Mouse (Mus musculus): Measurements from ENCODE around the gene Rgs13.
"Not testable (repeated sequence)": the region's sequence is repeated elsewhere in the genome, so short reads cannot be mapped to it uniquely, and the experiment has no call there.

The Rgs13 gene

DNA sequence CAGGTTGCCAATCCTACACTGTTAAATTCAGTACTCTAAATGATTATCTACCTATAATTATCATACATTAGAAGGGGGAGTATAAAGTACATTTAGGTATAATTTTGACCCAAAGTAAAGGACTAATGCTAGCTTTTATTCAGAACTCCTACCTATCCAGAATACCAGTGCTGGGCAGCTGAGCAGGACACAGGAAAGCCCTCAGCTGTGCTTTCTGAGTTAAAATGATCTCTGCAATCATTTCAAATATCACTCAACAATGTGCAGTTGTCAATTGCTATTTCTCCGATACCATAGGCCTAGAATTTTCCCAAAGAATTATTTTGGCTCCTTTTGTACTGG is 25.0 kb downstream of the Rgs13 start:
- no peak for DNase-seq (ENCODE audit: low read depth, low spot score)

DNA sequence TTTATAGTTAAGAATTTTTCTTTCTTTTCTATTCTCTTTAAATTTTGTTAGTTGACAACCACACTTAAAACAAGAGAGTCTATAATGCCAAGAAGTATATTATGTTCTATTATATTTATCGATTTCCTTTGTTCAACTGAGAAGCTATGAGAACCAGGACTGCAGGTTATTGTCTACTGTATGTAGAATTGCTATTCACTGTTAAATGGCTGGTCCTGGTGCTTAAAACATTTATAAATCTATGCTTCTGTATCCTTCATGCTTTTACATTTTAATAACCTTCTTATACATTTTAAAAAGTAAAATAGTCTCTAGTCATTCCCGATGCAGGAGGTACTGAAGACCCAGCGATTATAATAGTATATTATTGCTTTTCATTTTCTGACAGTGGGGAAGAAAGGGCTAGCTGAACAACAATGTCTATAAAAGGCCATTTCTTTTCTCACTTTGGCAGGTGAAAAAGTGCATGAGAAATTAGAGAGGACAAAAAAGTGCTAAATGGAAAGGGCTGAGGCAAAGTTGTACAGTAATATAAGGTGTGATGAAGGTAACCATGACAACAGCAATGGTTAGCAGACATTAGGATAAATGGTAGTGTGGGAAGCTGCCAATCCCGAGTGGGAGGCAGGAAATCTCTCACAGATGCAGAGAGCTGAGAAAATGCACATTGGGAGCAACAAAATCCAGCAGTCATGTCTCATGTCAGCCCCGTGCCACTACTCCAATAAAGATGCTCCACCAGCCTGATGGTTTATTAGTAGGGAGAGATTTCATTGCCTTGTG is 25.6 kb downstream of the Rgs13 start:
- no peak for DNase-seq (ENCODE audit: low read depth, low spot score)

DNA sequence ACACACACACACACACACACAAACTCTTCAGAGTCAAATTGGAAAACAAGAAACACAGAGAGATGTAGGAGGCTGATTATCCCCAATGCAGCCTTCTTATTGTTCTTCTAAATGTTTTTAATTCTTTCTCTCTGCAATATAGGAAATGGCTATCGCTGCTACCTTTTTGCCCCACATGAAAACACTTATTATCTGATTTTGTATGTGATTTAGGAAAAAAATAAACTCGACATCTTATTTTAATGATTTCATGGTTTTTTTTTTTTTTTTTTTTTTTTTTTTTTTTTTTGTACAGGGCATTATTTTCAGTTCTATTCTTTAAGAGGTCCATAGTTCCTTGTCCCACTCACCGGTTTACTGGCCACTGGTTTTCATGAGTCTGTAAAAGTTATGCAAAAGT is 27.2 kb downstream of the Rgs13 start:
- DNase-seq (ENCODE audit: low read depth, low spot score) = no peak

DNA sequence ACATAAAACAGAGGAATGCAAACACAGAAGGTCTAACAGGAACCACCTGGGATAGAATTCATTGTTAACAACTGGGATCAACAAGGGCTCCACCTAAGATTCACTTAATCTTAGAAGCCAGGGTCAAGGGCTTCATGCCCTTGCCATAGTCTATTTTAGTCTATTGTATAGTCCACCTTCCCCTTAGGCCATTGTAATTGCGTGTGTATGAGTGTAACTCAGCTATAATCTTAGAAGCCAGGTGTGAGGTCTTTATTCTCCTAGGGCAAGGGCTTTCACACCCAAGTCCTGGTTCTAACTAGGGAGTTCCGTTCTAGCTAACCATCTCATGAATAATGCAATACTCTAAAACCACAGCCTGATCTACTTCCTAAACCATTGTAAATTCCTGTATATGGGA is 35.8 kb downstream of the Rgs13 start:
- DNase-seq (ENCODE audit: low read depth, low spot score) = not testable (repeated sequence)

DNA sequence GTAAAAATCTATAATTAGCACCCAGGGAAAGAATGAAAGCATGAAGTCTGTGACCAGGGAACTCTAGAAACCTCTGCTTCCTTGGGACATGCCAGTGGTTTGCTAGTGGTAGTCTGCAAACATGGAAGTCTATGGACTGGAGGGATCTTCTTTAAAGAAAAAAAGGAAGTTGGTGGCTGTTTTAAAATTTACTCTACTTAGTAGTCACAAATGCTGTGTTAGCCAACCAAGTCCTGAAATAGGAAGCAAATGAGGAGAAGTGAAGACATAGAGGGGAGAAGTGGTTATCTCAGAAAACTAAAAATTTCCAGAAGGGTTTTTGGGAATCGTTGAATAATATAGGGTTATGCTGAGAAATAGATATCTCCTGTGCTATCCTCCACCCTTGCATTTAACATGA is 37.3 kb downstream of the Rgs13 start:
- no peak for DNase-seq (ENCODE audit: low read depth, low spot score)

DNA sequence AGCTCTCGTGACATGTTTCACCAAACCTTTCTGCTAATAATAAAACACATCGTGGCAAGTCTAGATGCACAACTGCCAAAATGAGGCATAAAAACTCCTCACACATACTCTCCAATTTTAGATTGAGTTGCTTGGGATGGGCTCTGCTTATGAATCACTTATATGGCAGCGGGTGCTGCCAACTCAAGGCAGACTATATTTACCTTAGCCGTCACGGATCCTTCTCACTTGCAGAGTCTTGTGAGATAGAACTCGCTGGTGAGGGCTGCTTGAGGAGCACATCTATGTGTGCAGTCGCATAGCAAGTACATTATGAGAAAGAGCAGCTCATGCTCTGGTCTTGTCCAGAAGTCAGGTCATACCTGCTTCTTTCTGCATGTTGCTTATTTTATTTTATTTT is 49.2 kb downstream of the Rgs13 start:
- DNase-seq (ENCODE audit: low read depth, low spot score) = no peak

DNA sequence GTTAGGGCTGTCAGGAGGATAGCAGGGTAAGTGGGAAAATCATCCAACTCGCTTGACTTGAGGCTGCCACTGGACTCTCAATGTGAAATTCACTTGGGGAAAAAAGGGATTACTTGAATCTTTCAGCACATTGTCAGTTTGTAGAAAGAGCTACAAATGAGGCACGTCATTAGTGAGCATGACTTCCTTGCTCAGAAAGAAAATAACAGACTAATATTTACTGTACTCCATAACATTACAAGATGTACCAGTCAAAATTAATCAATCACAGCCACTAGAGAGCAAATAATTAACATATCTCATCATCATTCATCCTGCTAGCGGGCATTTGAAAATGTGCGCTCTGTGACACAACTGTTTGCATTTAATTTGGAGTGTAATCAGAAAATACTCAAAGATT is 57.1 kb downstream of the Rgs13 start:
- no peak for DNase-seq (ENCODE audit: low read depth, low spot score)

DNA sequence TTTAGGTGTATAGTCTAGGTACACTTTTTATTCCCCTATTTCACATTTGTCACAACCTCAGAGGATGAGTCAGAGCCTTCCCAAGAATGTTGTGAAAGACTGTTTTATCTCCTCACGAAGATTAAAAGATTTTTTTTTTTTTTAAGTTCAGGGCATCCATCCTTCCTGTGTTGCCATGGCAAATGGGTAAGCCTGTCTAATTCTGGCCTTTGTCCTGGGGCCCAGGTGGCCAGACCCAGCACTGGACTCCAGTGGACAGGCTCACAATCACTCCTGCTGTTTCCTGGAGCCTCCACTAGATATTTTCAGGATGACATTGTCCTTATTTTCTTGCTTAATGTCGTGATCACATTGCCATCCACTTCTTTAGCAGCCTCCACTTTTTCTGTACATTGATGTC is 57.7 kb downstream of the Rgs13 start:
- no peak for DNase-seq (ENCODE audit: low read depth, low spot score)

DNA sequence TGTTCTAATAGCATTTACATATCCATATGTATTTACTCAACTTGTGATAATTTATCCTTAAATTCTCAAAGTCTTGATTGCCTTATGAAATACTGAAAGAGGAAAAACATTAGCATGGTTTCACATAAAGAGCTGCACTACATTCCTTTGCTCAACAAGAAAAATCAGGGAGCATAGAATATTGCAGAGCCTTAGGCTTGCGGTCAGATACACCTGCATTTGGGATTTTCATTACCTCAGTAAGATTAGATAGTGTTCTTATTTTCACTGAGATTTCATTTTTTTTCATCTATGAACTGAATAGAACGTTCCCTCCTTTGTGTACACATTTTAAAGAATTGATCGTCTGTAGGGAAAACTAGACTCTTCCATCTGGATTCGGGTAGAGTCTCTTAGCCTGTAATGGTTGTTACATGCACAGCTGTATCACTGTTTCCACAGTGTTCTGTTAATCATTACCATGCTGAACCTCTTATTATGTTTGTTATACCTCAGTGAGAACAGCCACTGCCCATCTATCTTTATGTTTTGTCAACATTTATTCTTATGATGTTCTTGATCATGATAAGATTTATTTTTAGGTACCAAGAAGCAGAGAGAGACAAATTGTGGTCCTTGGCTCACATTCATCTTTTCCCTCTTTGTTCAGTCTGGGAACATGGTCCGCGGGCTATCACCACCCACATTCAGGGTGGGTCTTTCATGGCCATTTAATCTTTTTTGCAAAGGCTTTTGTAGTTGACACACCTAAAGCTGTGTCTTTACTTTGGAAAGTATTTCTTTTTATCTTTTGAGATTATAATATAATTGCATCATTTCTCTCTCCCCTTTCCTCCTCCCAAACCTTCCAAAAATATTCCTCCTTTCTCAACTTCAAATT is 61.1 kb downstream of the Rgs13 start:
- DNase-seq (ENCODE audit: low read depth, low spot score) = no peak

DNA sequence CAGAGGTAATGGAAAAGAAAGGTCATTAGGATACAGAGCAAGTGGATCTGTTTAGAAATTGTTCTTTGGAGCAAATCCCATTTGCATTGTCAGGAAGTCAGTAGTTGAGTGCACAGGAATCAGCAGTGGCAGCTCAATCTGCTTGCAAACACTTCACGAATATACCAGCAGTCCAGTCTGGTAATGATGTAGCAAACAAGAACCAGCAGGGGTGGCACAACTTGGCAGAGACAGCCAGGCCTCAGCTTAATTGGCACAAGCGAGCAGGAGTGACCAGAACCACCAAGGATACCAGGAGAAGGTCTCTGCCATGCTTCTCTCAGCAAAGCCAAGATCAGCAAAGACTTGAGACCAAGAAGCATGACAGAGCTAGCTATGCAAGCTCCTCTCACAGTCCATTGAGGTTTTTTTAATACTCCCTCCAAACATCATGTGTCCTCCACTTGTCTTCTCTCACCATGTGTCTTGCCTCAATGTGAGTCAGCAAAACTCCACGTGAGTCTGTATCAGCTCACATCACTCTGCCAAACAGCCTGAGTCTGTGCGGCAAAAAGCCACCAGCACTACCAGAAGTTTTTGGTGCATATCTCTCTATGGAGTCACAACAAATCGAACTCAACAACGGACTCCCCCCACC is 63.6 kb downstream of the Rgs13 start:
- DNase-seq (ENCODE audit: low read depth, low spot score) = no peak

DNA sequence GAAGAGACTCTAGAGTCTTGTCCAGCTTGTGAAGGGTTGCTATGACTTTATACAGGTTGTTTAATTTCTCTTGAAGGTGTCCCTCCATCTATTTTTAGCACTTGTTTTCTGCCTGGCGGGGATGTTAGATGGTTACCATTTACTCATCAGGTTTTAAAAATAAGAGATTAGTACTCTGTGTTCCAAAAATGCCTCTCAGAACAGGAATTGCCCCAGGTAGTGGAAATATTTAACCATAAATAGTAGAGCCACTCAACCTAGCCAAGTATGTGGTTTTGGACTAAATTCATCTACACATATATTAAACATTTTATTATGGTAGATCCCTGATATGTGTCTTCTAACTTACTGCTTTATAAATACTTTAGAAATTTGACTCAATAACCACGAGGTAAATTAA is 64.2 kb downstream of the Rgs13 start:
- DNase-seq (ENCODE audit: low read depth, low spot score) = no peak

DNA sequence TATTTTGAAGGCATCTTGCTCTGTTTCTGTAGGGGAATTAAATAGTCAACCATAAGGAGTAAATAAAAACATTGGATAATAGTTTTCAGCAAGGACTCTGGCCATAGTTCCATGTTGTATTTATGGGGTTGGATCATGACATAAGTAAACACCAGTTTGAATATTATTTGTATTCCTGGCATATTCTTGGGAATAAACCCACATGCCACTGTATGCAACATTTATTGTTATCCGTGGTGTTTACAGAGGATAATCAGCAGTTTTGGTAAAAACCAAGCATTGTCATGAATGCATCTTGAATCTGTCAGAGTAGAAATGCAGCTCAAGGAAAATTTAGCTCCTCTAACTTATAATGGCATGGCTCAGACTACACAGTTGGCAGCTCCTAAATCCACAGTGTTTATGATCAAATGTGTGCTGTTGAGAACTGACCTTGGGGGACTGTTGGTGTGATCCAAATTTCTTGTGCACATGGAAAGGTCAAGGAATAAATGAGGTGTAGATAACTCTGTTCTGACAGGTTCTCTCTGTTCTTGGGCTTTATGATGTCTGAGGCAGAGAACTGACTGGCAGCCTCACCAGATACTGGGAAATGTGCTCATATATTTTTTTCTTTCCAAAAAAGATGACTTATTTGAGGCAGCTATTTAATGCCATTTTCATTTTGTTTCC is 78.4 kb downstream of the Rgs13 start:
- no peak for DNase-seq (ENCODE audit: low read depth, low spot score)

DNA sequence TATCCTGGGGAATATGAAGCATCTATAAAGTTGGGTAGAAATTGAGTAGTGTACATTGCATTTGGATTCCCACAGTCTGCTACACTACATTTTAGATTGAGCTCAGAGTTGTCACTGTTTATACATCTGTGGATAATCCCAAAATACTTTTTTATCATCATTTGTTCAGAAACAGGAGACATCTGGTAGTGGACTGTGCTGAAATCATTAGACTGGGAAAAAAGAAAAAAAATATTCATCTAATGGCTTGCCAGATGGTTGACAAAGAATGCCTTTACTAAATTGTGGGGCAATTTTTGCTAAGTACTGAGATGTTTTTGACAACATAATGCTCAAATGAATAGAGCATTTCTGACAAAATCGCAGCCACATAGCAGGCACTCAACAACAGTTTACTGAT is 86.8 kb downstream of the Rgs13 start:
- no peak for DNase-seq (ENCODE audit: low read depth, low spot score)

Measured in c-Kit-negative CD71-positive TER-119-positive erythroid progenitor cells, embryonic 14.5 days (primary cell).